Mouse (Mus musculus) left cerebral cortex, adult 9 months (tissue): Measurements from ENCODE around the gene Abo.
A peak's percentile ranks its signal among the peaks of the same experiment; 100 is the strongest.

Experiments used
- DNase-seq, 2 experiments: peaks; one replicate each; pipeline ENCODE4 v3.0.0; 2022; ENCODE audit warnings: low spot score in 2 of 2

Abo gene

GRCm38 (mm10) chr2:26870666-26871065 is 5.9 kb upstream of the Abo start:
- no peak for DNase-seq

DNA sequence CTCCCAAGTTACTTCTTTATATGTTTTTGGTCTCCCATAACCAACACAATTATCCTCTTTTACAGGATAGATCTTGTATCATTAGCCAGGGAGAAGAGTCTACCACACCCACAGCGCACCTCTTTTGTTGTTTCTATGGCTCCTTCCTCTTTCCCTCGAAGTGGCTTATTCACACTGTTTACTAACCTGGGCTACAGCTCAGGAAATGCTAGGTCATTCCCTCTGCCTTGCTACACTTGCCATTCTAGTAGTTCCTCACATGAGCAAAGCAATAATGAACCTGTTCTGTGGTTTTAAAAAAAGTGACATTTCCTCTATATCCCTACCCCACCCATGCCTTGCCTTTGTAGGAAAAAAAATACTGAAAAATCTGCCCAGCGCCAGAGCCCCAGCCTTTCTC is 1.9 kb downstream of the Abo start:
- DNase-seq, result no peak

- DNase-seq, result peak in 1 of 2 experiments; percentile 8
Measured at GRCm38 (mm10) chr2:26847706-26848105, 17.1 kb downstream of the Abo start.

DNA sequence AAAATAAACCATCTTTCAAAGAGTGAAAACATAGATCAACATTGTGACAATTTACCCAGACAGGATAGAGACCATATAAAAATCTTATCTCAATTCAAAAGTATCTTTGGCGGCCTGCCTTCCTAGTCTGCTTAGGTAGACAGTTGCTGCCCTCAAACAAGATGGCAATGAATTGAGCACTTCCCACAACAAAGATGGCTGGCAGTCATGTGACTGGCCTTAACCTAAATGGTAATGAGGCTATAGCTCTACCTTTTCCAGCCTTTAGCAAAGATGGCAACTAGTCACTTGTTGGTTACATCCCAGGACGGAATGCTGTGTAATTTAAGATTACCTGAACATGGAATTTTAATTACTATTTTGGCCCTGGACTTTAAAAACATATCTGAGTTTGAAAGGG is 32.3 kb downstream of the Abo start:
- DNase-seq, result no peak

DNA sequence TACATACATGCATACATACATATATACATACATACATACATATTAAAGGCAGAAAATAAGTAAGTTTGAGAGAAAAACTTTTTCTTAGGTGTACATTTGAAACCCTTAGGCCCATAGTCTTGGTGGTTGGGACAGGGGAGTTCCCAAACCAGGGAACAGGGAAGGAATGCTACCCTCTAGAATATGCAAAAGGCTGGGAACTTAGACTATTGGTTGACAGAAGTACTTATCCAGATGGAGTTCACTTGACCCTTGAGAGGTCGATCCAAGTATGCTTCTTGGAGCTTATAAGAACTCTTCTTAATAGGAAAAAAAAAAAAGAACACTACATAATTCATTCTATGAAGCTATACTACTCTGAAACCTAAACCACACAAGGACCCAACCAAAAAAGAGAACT is 36.7 kb downstream of the Abo start:
- DNase-seq, result no peak

- no peak for DNase-seq
Measured at GRCm38 (mm10) chr2:26827261-26827975, 37.4 kb downstream of the Abo start.
